8 mouse cellular contexts compared by ENCODE assay signal in the genomic region with DNA sequence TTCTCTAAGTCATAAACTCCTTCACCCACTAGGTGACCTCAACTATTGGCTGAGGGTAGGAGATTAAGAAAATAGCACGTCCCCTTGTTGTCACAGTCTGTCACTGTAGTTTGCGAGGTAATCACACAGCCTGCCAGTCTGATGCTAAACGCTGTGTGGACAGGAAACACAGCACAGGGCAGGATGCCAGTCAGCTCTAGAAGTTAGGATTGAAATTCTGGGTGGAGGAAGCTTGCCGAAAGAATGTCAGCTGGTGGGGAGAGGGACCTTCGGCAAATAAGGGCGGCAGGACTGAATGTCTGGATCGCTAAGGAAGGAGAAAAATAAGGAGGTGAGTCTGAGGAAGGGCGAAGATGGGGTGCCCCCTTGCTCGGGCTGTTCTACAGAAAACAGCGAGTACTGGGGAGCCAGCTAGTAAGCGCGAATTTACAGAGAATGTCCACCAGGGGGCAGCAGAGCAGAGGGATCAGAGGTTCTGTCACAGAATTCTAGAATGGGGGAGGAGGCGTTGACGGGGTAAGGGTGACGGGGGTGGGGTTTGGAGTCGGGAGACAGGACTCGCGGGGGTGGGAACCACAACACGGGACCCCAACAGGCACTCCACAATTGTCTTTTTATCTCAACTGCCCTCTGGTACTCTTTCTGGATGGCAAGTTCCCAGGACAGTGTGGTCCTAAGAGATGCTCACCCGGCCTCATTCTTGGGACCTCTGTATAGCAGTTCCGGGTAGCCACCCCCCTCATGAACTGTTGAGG. TPM values are rescaled to one million over a fixed set of nuclear protein-coding genes. Genes with fewer than 3 reads are reported as not detected.
DNase-seq lines count a peak whose midpoint lies in the region; ATAC-seq and TF ChIP-seq lines count a peak whose summit lies in the region.

No protein-coding gene starts in this region.

- H3K9ac ChIP-seq in hindbrain, postnatal 0 days (replicated peaks; ENCODE audit: low read length), result no peak overlapping the region
- peak overlapping the region; percentile 24; the same call in 1 of the 2 replicates for H3K9ac ChIP-seq in midbrain, embryonic 11.5 days (ENCODE audit: low read length)

- TF ChIP-seq CTCF in gastrocnemius, adult 2 months (IDR thresholded peaks at IDR 0.05), result peak; percentile 74
- peak; percentile 89 for TF ChIP-seq CTCF in hindbrain, postnatal 0 days (IDR thresholded peaks at IDR 0.05; ENCODE audit: low read depth)

- ATAC-seq in hindbrain, postnatal 0 days, result peak; percentile 54; the same call in 1 of the 2 replicates
- ATAC-seq in midbrain, embryonic 11.5 days (ENCODE audit: low FRiP score), result peak; percentile 57

- DNase-seq in WW6 (ENCODE audit: low read depth, low spot score), result peak; percentile 40
- peak; percentile 77 to 78 for DNase-seq in cerebellum, postnatal 36 days
- peak; percentile 84 for DNase-seq in gastrocnemius, adult 2 months
- DNase-seq in hindbrain, postnatal 0 days (ENCODE audit: low spot score), result peak; percentile 90
- DNase-seq in left cerebral cortex, postnatal 14 days (ENCODE audit: low spot score in 2 of 2), result peak; percentile 84 to 87
- DNase-seq in midbrain, embryonic 11.5 days (ENCODE audit: low spot score, missing footprints), result peak; percentile 97
- peak; percentile 96 for DNase-seq in right cerebral cortex, postnatal 4 days
- DNase-seq in yolk sac, embryonic 10.5 days (ENCODE audit: low spot score), result peak; percentile 49

- 7% methylated on average over 21 of the region's 21 CpGs for WGBS in hindbrain, postnatal 0 days
- 14% methylated on average over 21 of the region's 21 CpGs for WGBS in midbrain, embryonic 11.5 days

- H3K9me3 ChIP-seq in hindbrain, postnatal 0 days (ENCODE audit: low read length), result no peaks in the 10 kb centered on the region
- no peaks in the 10 kb centered on the region for H3K9me3 ChIP-seq in midbrain, embryonic 11.5 days (ENCODE audit: control insufficient read depth, low read length)

- no peaks in the 10 kb centered on the region; the same call in 1 of the 2 replicates for H3K27me3 ChIP-seq in hindbrain, postnatal 0 days (ENCODE audit: insufficient read depth, low read length)
- H3K27me3 ChIP-seq in midbrain, embryonic 11.5 days (ENCODE audit: control insufficient read depth, insufficient read depth, low read length), result no peaks in the 10 kb centered on the region

- peak overlapping the region; percentile 52 for H3K4me2 ChIP-seq in hindbrain, postnatal 0 days (ENCODE audit: low read depth, low read length)
- peak overlapping the region; percentile 41 for H3K4me2 ChIP-seq in midbrain, embryonic 11.5 days

- H3K4me3 ChIP-seq in gastrocnemius, adult 2 months, result peak overlapping the region; percentile 47
- H3K4me3 ChIP-seq in hindbrain, postnatal 0 days (ENCODE audit: low read length), result peak overlapping the region; percentile 24
- H3K4me3 ChIP-seq in midbrain, embryonic 11.5 days (ENCODE audit: low read depth, low read length), result no peak overlapping the region

- 0 out of 2 replicates have a peak, but pooled peaks cover 6% of the 10 kb centered on the region for H3K4me1 ChIP-seq in hindbrain, postnatal 0 days (ENCODE audit: insufficient read depth, low read length)
- H3K4me1 ChIP-seq in midbrain, embryonic 11.5 days (ENCODE audit: control insufficient read depth, insufficient read depth, low read length), result peaks cover 6% of the 10 kb centered on the region; the same call in 1 of the 2 replicates

- no peaks in the 10 kb centered on the region for H3K36me3 ChIP-seq in hindbrain, postnatal 0 days (ENCODE audit: insufficient read depth, low read length)
- no peaks in the 10 kb centered on the region for H3K36me3 ChIP-seq in midbrain, embryonic 11.5 days (ENCODE audit: control insufficient read depth, insufficient read depth, low read length)

- intact Hi-C loops in gastrocnemius, adult 2 months (cut with DNase I), result loop anchor here (2.0 to 10.0 kb wide), 2 partner anchors 112 to 524 kb away; no protein-coding TSS in a partner anchor
- intact Hi-C loops in left cerebral cortex, postnatal 14 days (cut with DNase I), result loop anchor here (2.0 to 5.0 kb wide), 4 partner anchors 114 to 664 kb away; partner anchors contain the start of genes Mmp17 and Nipsnap2

- 0 out of 2 replicates have a peak overlapping the region, but pooled peaks have one; percentile 4 for H3K27ac ChIP-seq in gastrocnemius, adult 2 months
- H3K27ac ChIP-seq in hindbrain, postnatal 0 days, result no peak overlapping the region
- no peak overlapping the region; the same call in 1 of the 2 replicates for H3K27ac ChIP-seq in midbrain, embryonic 11.5 days (ENCODE audit: low read depth, low read length)

RNA-seq across cellular contexts. Expression of gene Adgrd1, which starts 33.3 kb away (rescaled TPM):
- 1 to 10 TPM; 5.6 to 6.0 TPM for total RNA-seq in gastrocnemius, adult 2 months (2021)
- total RNA-seq in hindbrain, postnatal 0 days (2014; rRNA removed), result 0.52 and 0.54 TPM in 2 replicates
- polyA plus RNA-seq in hindbrain, postnatal 0 days (2015; fragmentation: Nextera tagmentation; extraction: Ambion mirVana), result 0.21 and 0.23 TPM in 2 replicates
- total RNA-seq in left cerebral cortex, postnatal 14 days (2021), result 1 to 10 TPM; 2.1 to 2.9 TPM
- polyA plus RNA-seq in midbrain, embryonic 11.5 days (2014; fragmentation: Nextera tagmentation; extraction: Ambion mirVana), result 0.07 and 0.15 TPM in 2 replicates

RNA-seq across cellular contexts. Expression of gene Ran, which starts 43.3 kb away (rescaled TPM):
- total RNA-seq in gastrocnemius, adult 2 months (2021), result 10 to 100 TPM; 78.9 to 94.0 TPM
- total RNA-seq in hindbrain, postnatal 0 days (2014; rRNA removed), result 156 and 159 TPM in 2 replicates
- 304 and 314 TPM in 2 replicates for polyA plus RNA-seq in hindbrain, postnatal 0 days (2015; fragmentation: Nextera tagmentation; extraction: Ambion mirVana)
- total RNA-seq in left cerebral cortex, postnatal 14 days (2021), result 100 to 1,000 TPM; 146 to 149 TPM
- polyA plus RNA-seq in midbrain, embryonic 11.5 days (2014; fragmentation: Nextera tagmentation; extraction: Ambion mirVana), result 948 and 951 TPM in 2 replicates

RNA-seq across cellular contexts. Expression of gene Stx2, which starts 54.8 kb away (rescaled TPM):
- 1 to 10 TPM; 6.3 to 7.8 TPM for total RNA-seq in gastrocnemius, adult 2 months (2021)
- 14.1 and 16.3 TPM in 2 replicates for total RNA-seq in hindbrain, postnatal 0 days (2014; rRNA removed)
- 11.9 and 15.0 TPM in 2 replicates for polyA plus RNA-seq in hindbrain, postnatal 0 days (2015; fragmentation: Nextera tagmentation; extraction: Ambion mirVana)
- 10 to 100 TPM; 23.4 to 23.9 TPM for total RNA-seq in left cerebral cortex, postnatal 14 days (2021)
- 26.0 and 27.6 TPM in 2 replicates for polyA plus RNA-seq in midbrain, embryonic 11.5 days (2014; fragmentation: Nextera tagmentation; extraction: Ambion mirVana)

Comparison
In these comparisons a context has a peak if more than half of its experiments do, and no peak if none do; other contexts are left out.
1. DNase-seq: peak in every context shown above with its lines; median percentile 97 in midbrain, embryonic 11.5 days; 96 in right cerebral cortex, postnatal 4 days; 90 in hindbrain, postnatal 0 days; 86 in left cerebral cortex, postnatal 14 days; 84 in gastrocnemius, adult 2 months; 78 in cerebellum, postnatal 36 days; 49 in yolk sac, embryonic 10.5 days; 40 in WW6.